Mouse (Mus musculus) CH12.LX (cell line): ENCODE measurements at regions not wholly inside any gene's neighbourhood (a gene's known extent, or its start where the extent isn't known, plus 50 kb on each side); places are given as distances from the start of the nearest gene placed in this dataset.

ENCODE experiments used
- DNase-seq: peaks from one replicate; pipeline ENCODE4 v3.0.0-alpha.2; 2013; ENCODE audit errors: extremely low read depth
- H3K27ac ChIP-seq: 2 replicates; pipeline ENCODE4 v1.5.1; 2012; ENCODE audit warnings: low read depth, mild to moderate bottlenecking, control low read depth, moderate library complexity; ENCODE audit not compliant: insufficient read depth
- H3K27me3 ChIP-seq: replicated peaks from 2 replicates; pipeline ENCODE3; 2012; ENCODE audit warnings: inconsistent platforms
- H3K36me3 ChIP-seq, 2 experiments: replicated peaks in 1 of 2; 2 replicates each; pipeline versions ENCODE3 to v1.6.1; 2012; ENCODE audit warnings: inconsistent platforms in 1 of 2, low read length in 1 of 2, mild to moderate bottlenecking in 1 of 2, mixed read lengths in 1 of 2, moderate library complexity in 1 of 2; ENCODE audit not compliant: control insufficient read depth in 1 of 2, insufficient read depth in 1 of 2
- H3K4me1 ChIP-seq, 2 experiments: 2 replicates each; pipeline ENCODE4 v1.6.1; 2012; ENCODE audit warnings: inconsistent platforms in 1 of 2, moderate library complexity in 1 of 2; ENCODE audit not compliant: insufficient read depth in 2 of 2, control insufficient read depth in 1 of 2
- H3K4me2 ChIP-seq: 2 replicates; pipeline ENCODE4 v1.6.1; 2012; ENCODE audit warnings: low read depth, mild to moderate bottlenecking, control low read depth; ENCODE audit not compliant: poor library complexity, insufficient read depth, severe bottlenecking
- H3K4me3 ChIP-seq, 3 experiments: fragments of 150-350 bp in 1 of 3; sonication (generic) in 1 of 3; replicated peaks in 1 of 3; 2 replicates each; pipeline versions ENCODE3 to v1.5.1; 2011 to 2012; ENCODE audit warnings: low read depth in 2 of 3, low read length in 2 of 3, mild to moderate bottlenecking in 2 of 3, moderate library complexity in 2 of 3, control low read depth in 1 of 3, improper control_type of control experiment in 1 of 3, inconsistent platforms in 1 of 3, mixed read lengths in 1 of 3; ENCODE audit not compliant: poor library complexity in 1 of 3
- H3K79me2 ChIP-seq: replicated peaks from 2 replicates; pipeline ENCODE4 v1.6.1; 2012; ENCODE audit warnings: mild to moderate bottlenecking, moderate library complexity; ENCODE audit not compliant: control insufficient read depth, poor library complexity, insufficient read depth, severe bottlenecking; ENCODE audit errors: extremely low read depth
- H3K9ac ChIP-seq: 2 replicates; pipeline ENCODE4 v1.6.1; 2012; ENCODE audit warnings: low read depth, mild to moderate bottlenecking, control low read depth, moderate library complexity; ENCODE audit not compliant: insufficient read depth
- H3K9me3 ChIP-seq: replicated peaks from 2 replicates; pipeline ENCODE3; 2012; ENCODE audit warnings: low read length, inconsistent platforms, mixed read lengths
- BHLHE40 ChIP-seq: IDR thresholded peaks from 2 replicates; pipeline ENCODE4 v1.6.1; 2011; ENCODE audit warnings: mild to moderate bottlenecking, low read depth, low read length, improper control_type of control experiment
- CHD1 ChIP-seq: IDR thresholded peaks from 2 replicates; pipeline ENCODE4 v1.6.1; 2012; ENCODE audit warnings: low read depth, low read length, improper control_type of control experiment, inconsistent platforms
- EP300 ChIP-seq: IDR thresholded peaks from 2 replicates; pipeline ENCODE4 v1.6.1; 2011; ENCODE audit warnings: low read length, improper control_type of control experiment
- HCFC1 ChIP-seq: IDR thresholded peaks from 2 replicates; pipeline ENCODE4 v1.6.1; 2012; ENCODE audit warnings: low read depth, mild to moderate bottlenecking, inconsistent platforms, low read length, improper control_type of control experiment
- IRF4 ChIP-seq: IDR thresholded peaks from 2 replicates; pipeline ENCODE4 v1.6.1; 2014; ENCODE audit warnings: low read depth, mild to moderate bottlenecking, inconsistent platforms, low read length, improper control_type of control experiment
- JUN ChIP-seq: IDR thresholded peaks from 2 replicates; pipeline ENCODE4 v1.6.1; 2011; ENCODE audit warnings: low read depth, mild to moderate bottlenecking, low read length, improper control_type of control experiment, moderate library complexity; ENCODE audit not compliant: insufficient read depth
- MAFK ChIP-seq: IDR thresholded peaks from 2 replicates; pipeline ENCODE4 v1.6.1; 2011; ENCODE audit warnings: low read length, improper control_type of control experiment; ENCODE audit not compliant: insufficient replicate concordance
- MXI1 ChIP-seq: IDR thresholded peaks from 2 replicates; pipeline ENCODE4 v1.6.1; 2011; ENCODE audit warnings: mild to moderate bottlenecking, low read depth, low read length, improper control_type of control experiment
- MYC ChIP-seq: IDR thresholded peaks from 2 replicates; pipeline ENCODE4 v1.6.1; 2011; ENCODE audit warnings: low read depth, mild to moderate bottlenecking, improper control_type of control experiment, low read length
- PAX5 ChIP-seq: IDR thresholded peaks from 2 replicates; pipeline ENCODE4 v1.6.1; 2012; ENCODE audit warnings: low read length, inconsistent platforms, mixed read lengths
- POLR2A ChIP-seq: IDR thresholded peaks from 2 replicates; pipeline ENCODE4 v1.6.1; 2011; ENCODE audit warnings: low read depth, mild to moderate bottlenecking, improper control_type of control experiment, low read length
- RAD21 ChIP-seq: IDR thresholded peaks from 2 replicates; pipeline ENCODE4 v1.6.1; 2011; ENCODE audit warnings: low read depth, mild to moderate bottlenecking, low read length, improper control_type of control experiment, moderate library complexity
- SMC3 ChIP-seq: IDR thresholded peaks from 2 replicates; pipeline ENCODE4 v1.6.1; 2011; ENCODE audit warnings: low read depth, low read length, improper control_type of control experiment
- TBP ChIP-seq: conservative IDR thresholded peaks from 2 replicates; pipeline ENCODE4 v1.6.1; 2011; ENCODE audit warnings: low read depth, low read length, improper control_type of control experiment
- TCF12 ChIP-seq: IDR thresholded peaks from 2 replicates; pipeline ENCODE4 v1.6.1; 2014; ENCODE audit warnings: low read depth, mild to moderate bottlenecking, inconsistent platforms, low read length, improper control_type of control experiment
- UBTF ChIP-seq: IDR thresholded peaks from 2 replicates; pipeline ENCODE4 v1.6.1; 2012; ENCODE audit warnings: low read depth, mild to moderate bottlenecking, inconsistent platforms, low read length, improper control_type of control experiment, moderate library complexity
- USF2 ChIP-seq: conservative IDR thresholded peaks from 2 replicates; pipeline ENCODE4 v1.6.1; 2011; ENCODE audit warnings: low read depth, low read length, improper control_type of control experiment
- ZC3H11A ChIP-seq: IDR thresholded peaks from 2 replicates; pipeline ENCODE4 v1.6.1; 2012; ENCODE audit warnings: low read depth, mild to moderate bottlenecking, inconsistent platforms, low read length, improper control_type of control experiment
- ZMIZ1 ChIP-seq: IDR thresholded peaks from 2 replicates; pipeline ENCODE4 v1.6.1; 2012; ENCODE audit warnings: low read depth, mild to moderate bottlenecking, inconsistent platforms, low read length, improper control_type of control experiment
- ZNF384 ChIP-seq: IDR thresholded peaks from 2 replicates; pipeline ENCODE4 v1.6.1; 2012; ENCODE audit warnings: low read depth, low read length, improper control_type of control experiment, inconsistent platforms
- dilution Hi-C: fragments of 300-500 bp; cut with MboI; formaldehyde crosslinking; loops from 2 replicates; pipeline ENCODE4 v1.14.3; 2020; ENCODE audit warnings: low sequenced_read_pairs; ENCODE audit not compliant: extremely low pct_unique_long_range_greater_than_20kb, extremely low pct_ligation_motif_present
- in situ Hi-C: fragments of 300-500 bp; cut with MboI; formaldehyde crosslinking; loops from 3 replicates; pipeline ENCODE4 v1.14.3; 2019; ENCODE audit warnings: low sequenced_read_pairs, low pct_ligation_motif_present, low pct_unique_long_range_greater_than_20kb, mixed read lengths

DNA sequence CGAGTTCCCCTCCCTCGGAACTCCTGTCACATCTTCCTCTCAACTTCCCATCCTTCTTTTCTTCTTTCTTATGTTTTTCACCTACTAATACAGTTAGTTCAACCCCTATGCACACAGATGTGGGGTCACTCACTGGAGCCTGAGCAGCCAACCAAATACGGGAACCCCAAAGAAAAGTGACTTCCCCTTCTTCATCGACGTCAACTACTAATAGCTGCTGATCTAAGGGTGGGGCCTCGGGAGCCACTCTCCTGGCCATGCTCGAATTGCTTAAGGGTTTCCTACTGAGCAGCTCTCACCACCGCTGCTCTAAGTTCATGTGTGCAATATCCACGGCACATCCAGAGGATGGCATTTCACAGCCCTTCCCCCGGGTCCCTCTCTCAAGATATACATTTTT is 340.9 kb upstream of the Maf start:
- in situ Hi-C loops, result no loop called here
- no peaks in the 10 kb centered on the region for H3K4me1 ChIP-seq

DNA sequence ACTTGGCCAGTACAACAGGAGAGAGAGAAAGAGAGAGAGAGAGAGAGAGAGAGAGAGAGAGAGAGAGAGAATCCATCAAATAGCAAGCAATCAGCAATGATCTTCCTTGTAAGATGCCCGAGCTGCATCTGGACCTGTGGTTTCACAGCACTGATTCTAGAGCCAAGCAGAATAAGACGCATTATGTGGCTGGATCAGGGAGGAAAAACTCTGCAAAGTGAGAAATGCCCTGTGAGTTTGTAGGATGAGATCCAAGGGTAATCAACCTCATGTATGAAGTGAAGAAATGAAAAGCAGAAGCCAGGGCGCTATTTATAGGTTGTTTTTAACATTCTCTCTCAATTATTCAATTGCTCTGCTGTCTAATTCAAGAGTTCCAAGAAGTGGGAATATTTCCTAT is 339.3 kb upstream of the Maf start:
- H3K4me2 ChIP-seq, result no peak overlapping the region
- no peaks in the 10 kb centered on the region for H3K4me1 ChIP-seq
- H3K4me3 ChIP-seq, result no peak overlapping the region
- H3K9ac ChIP-seq, result no peak overlapping the region
- in situ Hi-C loops (no loop called here), dilution Hi-C loops (no loop called here)
- H3K79me2 ChIP-seq, result no peaks in the 10 kb centered on the region
- H3K27me3 ChIP-seq, result peaks cover 6% of the 10 kb centered on the region
- no peak for TF ChIP-seq CHD1
- no peak for TF ChIP-seq ZMIZ1
- no peak for TF ChIP-seq ZNF384
- no peak for TF ChIP-seq EP300
- TF ChIP-seq TCF12, result no peak
- H3K27ac ChIP-seq, result no peak overlapping the region
- peaks cover 19% of the 10 kb centered on the region for H3K9me3 ChIP-seq
- no peaks in the 10 kb centered on the region for H3K36me3 ChIP-seq
- DNase-seq, result no peak

More for the DNA sequence above, 340.9 kb upstream of the Maf start:
- Histone ChIP-seq H3K27ac (no peak overlapping the region), H3K9me3 (peaks cover 15% of the 10 kb centered on the region), H3K36me3 (no peaks in the 10 kb centered on the region), H3K4me2 (no peak overlapping the region), H3K9ac (no peak overlapping the region), H3K79me2 (no peaks in the 10 kb centered on the region), H3K4me3 (no peak overlapping the region), H3K27me3 (peaks cover 11% of the 10 kb centered on the region)
- dilution Hi-C loops, result no loop called here
- DNase-seq, result no peak
- TF ChIP-seq MXI1 (no peak), SMC3 (no peak), JUN (no peak), IRF4 (no peak), MYC (no peak), ZC3H11A (no peak), UBTF (no peak)

DNA sequence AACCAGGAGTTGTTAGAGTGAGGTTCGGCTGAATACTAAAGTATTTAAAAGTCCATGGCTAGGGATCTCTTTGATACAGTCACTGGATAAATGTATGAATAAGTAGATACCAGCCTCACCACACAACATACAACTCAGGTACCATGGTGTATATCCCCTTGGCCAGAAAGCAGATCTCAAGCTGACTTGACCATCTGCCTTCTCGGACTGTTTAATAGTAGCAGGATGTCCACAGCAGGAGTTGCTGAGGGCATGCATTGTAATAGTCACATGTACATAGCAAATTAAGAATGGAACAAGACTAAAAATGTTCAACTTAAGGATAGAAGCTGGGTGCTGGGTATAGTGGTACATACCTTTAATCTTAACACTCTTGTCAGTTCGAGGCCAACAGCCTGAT is 337.9 kb upstream of the Maf start:
- Histone ChIP-seq H3K9ac (no peak overlapping the region), H3K27ac (no peak overlapping the region), H3K36me3 (no peaks in the 10 kb centered on the region), H3K79me2 (no peaks in the 10 kb centered on the region), H3K4me3 (no peak overlapping the region), H3K9me3 (peaks cover 15% of the 10 kb centered on the region), H3K27me3 (peaks cover 1% of the 10 kb centered on the region), H3K4me2 (no peak overlapping the region), H3K4me1 (no peaks in the 10 kb centered on the region)
- no peak for DNase-seq
- TF ChIP-seq MAFK (no peak), HCFC1 (no peak), POLR2A (no peak), ZC3H11A (no peak), PAX5 (no peak), MXI1 (no peak), RAD21 (no peak), TBP (no peak), BHLHE40 (no peak), USF2 (no peak), UBTF (no peak), TCF12 (no peak)
- dilution Hi-C loops (no loop called here), in situ Hi-C loops (no loop called here)
